Mouse (Mus musculus) frontal cortex, postnatal 14 days (tissue): ENCODE data around the gene Slc6a20b.

Source experiments
- DNase-seq, 2 experiments: peaks; one replicate each; pipeline ENCODE4 v3.0.0; 2022; ENCODE audit warnings: low spot score in 2 of 2

The Slc6a20b gene

GRCm38 (mm10) chr9:123595194-123595593, 37.2 kb downstream of the Slc6a20b start:
- no peak for DNase-seq

- no peak for DNase-seq
Measured at GRCm38 (mm10) chr9:123589240-123589910, 43.0 kb downstream of the Slc6a20b start.

- no peak for DNase-seq
Measured at GRCm38 (mm10) chr9:123577360-123578192, 54.8 kb downstream of the Slc6a20b start.

- DNase-seq = no peak
Measured at GRCm38 (mm10) chr9:123554599-123554998, 77.8 kb downstream of the Slc6a20b start.
